Mouse (Mus musculus) ES-Bruce4 (cell line): Measurements from ENCODE around the gene Sgce. TPM values are rescaled to one million over a fixed set of nuclear protein-coding genes. Genes with fewer than 3 reads are reported as not detected.
A peak's percentile ranks its signal among the peaks of the same experiment; 100 is the strongest.

Experiments used
- H3K27ac ChIP-seq: 2 replicates; pipeline ENCODE4 v1.5.1; 2012; ENCODE audit warnings: low read length, inconsistent platforms; ENCODE audit not compliant: insufficient read depth
- H3K27me3 ChIP-seq: 2 replicates; pipeline ENCODE4 v1.6.1; 2012; ENCODE audit warnings: mild to moderate bottlenecking, low read length, inconsistent platforms; ENCODE audit not compliant: control insufficient read depth, poor library complexity, insufficient read depth, severe bottlenecking
- H3K36me3 ChIP-seq: 2 replicates; pipeline ENCODE4 v1.6.1; 2012; ENCODE audit warnings: inconsistent platforms, mild to moderate bottlenecking, low read length, moderate library complexity; ENCODE audit not compliant: control insufficient read depth, poor library complexity, insufficient read depth, severe bottlenecking
- H3K4me1 ChIP-seq: one replicate; pipeline ENCODE4 v1.8.1; 2011; ENCODE audit warnings: low read length; ENCODE audit not compliant: control insufficient read depth, insufficient read depth
- H3K4me3 ChIP-seq: 2 replicates; pipeline ENCODE4 v1.5.1; 2011; ENCODE audit warnings: low read depth, mild to moderate bottlenecking, low read length
- H3K9ac ChIP-seq: 2 replicates; pipeline ENCODE4 v1.6.1; 2012; ENCODE audit warnings: low read depth, mild to moderate bottlenecking, inconsistent platforms; ENCODE audit not compliant: poor library complexity, severe bottlenecking
- H3K9me3 ChIP-seq: replicated peaks from 2 replicates; pipeline ENCODE4 v1.6.1; 2012; ENCODE audit warnings: mild to moderate bottlenecking, low read length, inconsistent platforms; ENCODE audit not compliant: control insufficient read depth, poor library complexity, insufficient read depth, severe bottlenecking
- CTCF ChIP-seq: IDR thresholded peaks from one replicate; pipeline ENCODE4 v1.8.1; 2011; ENCODE audit warnings: low read depth, low read length
- EP300 ChIP-seq: IDR thresholded peaks from 2 replicates; pipeline ENCODE4 v1.6.1; 2011; ENCODE audit warnings: low read depth, low read length; ENCODE audit not compliant: insufficient read depth
- POLR2A ChIP-seq: IDR thresholded peaks from one replicate; pipeline ENCODE4 v1.8.1; 2011; ENCODE audit warnings: low read length; ENCODE audit not compliant: insufficient read depth
- polyA plus RNA-seq: library from polyadenylated mRNA; stranded (reverse); fragments of >200 nt; gene quantifications from 2 replicates; pipeline ENCODE4 v1.2.4, GENCODE M21; 2011; ENCODE audit warnings: low read depth; ENCODE audit not compliant: missing spikeins, insufficient read depth, insufficient read length

The Sgce gene
- polyA plus RNA-seq, 1 experiment, result 35.6 TPM

GRCm38 (mm10) chr6:4751355-4751754 is 4.3 kb upstream of the Sgce start:
- Histone ChIP-seq H3K27me3 (no peaks in the 10 kb centered on the region), H3K4me3 (no peak overlapping the region), H3K27ac (no peak overlapping the region), H3K9ac (no peak overlapping the region), H3K9me3 (peaks cover 21% of the 10 kb centered on the region), H3K4me1 (no peaks in the 10 kb centered on the region), H3K36me3 (no peaks in the 10 kb centered on the region)
- TF ChIP-seq POLR2A (no peak), CTCF (no peak), EP300 (no peak)

- Histone ChIP-seq H3K27me3 (no peaks in the 10 kb centered on the region; the same call in 1 of the 2 replicates), H3K9me3 (peaks cover 14% of the 10 kb centered on the region; the same call in 1 of the 2 replicates), H3K4me3 (no peak overlapping the region), H3K9ac (no peak overlapping the region), H3K36me3 (no peaks in the 10 kb centered on the region), H3K27ac (no peak overlapping the region), H3K4me1 (no peaks in the 10 kb centered on the region)
- no peak for TF ChIP-seq POLR2A
- TF ChIP-seq CTCF, result no peak
- no peak for TF ChIP-seq EP300
These were observed 2.1 kb upstream of the Sgce start for GRCm38 (mm10) chr6:4749091-4749490.

GRCm38 (mm10) chr6:4748506-4748961 is 1.5 kb upstream of the Sgce start:
- TF ChIP-seq EP300 (no peak), CTCF (no peak)
- H3K4me3 ChIP-seq, result peak overlapping the region; percentile 88
- H3K36me3 ChIP-seq, result no peaks in the 10 kb centered on the region
- H3K27ac ChIP-seq, result no peak overlapping the region
- H3K27me3 ChIP-seq, result no peaks in the 10 kb centered on the region; the same call in 1 of the 2 replicates
- H3K9ac ChIP-seq, result 0 out of 2 replicates have a peak overlapping the region, but pooled peaks have one; percentile 12
- no peaks in the 10 kb centered on the region for H3K4me1 ChIP-seq
- H3K9me3 ChIP-seq, result peaks cover 11% of the 10 kb centered on the region; the same call in 1 of the 2 replicates

GRCm38 (mm10) chr6:4747677-4748505 is 884 bp upstream of the Sgce start:
- H3K9ac ChIP-seq, result peak overlapping the region; percentile 62
- no peaks in the 10 kb centered on the region for H3K4me1 ChIP-seq
- no peak overlapping the region for H3K27ac ChIP-seq
- peaks cover 11% of the 10 kb centered on the region; the same call in 1 of the 2 replicates for H3K9me3 ChIP-seq
- H3K4me3 ChIP-seq, result peak overlapping the region; percentile 88
- no peaks in the 10 kb centered on the region; the same call in 1 of the 2 replicates for H3K27me3 ChIP-seq
- H3K36me3 ChIP-seq, result no peaks in the 10 kb centered on the region
- TF ChIP-seq EP300 (0 out of 2 replicates have a peak, but pooled peaks have one; percentile 11), CTCF (no peak)

GRCm38 (mm10) chr6:4746036-4746695 is 841 bp downstream of the Sgce start:
- no peaks in the 10 kb centered on the region for H3K4me1 ChIP-seq
- H3K4me3 ChIP-seq, result peak overlapping the region; percentile 79
- no peaks in the 10 kb centered on the region; the same call in 1 of the 2 replicates for H3K27me3 ChIP-seq
- no peaks in the 10 kb centered on the region for H3K36me3 ChIP-seq
- H3K9me3 ChIP-seq, result peaks cover 11% of the 10 kb centered on the region; the same call in 1 of the 2 replicates
- TF ChIP-seq EP300 (no peak), POLR2A (no peak), CTCF (no peak)
- H3K9ac ChIP-seq, result peak overlapping the region; percentile 46
- H3K27ac ChIP-seq, result no peak overlapping the region
